20 mouse cellular contexts compared by ENCODE assay signal in genomic region chr16:66276635-66277034, GRCm38 (mm10).
"Had no signal": no experiment of that assay in that cellular context is flagged by ENCODE, and none has a peak within 500 bp of the region (broad histone marks: within the 10 kb centered on the region; RNA-seq: fewer than 3 reads in every experiment).

No protein-coding gene starts in this region.

- H3K27ac ChIP-seq: kidney, postnatal 0 days; left cerebral cortex, adult 2 months; liver, embryonic 14.5 days; lung, embryonic 15.5 days; midbrain, embryonic 12.5 days; neural tube, embryonic 12.5 days; neural tube, embryonic 15.5 days; stomach, postnatal 0 days had no signal

- H3K4me1 ChIP-seq: lung, embryonic 15.5 days; midbrain, embryonic 12.5 days; neural tube, embryonic 12.5 days; neural tube, embryonic 15.5 days had no signal

- H3K9me3 ChIP-seq: lung, embryonic 15.5 days; midbrain, embryonic 12.5 days; neural tube, embryonic 12.5 days; neural tube, embryonic 15.5 days had no signal

- H3K27me3 ChIP-seq: lung, embryonic 15.5 days; midbrain, embryonic 12.5 days; neural tube, embryonic 12.5 days; neural tube, embryonic 15.5 days had no signal

- ATAC-seq: midbrain, embryonic 16.5 days had no signal

- H3K36me3 ChIP-seq: lung, embryonic 15.5 days; midbrain, embryonic 12.5 days; neural tube, embryonic 12.5 days; neural tube, embryonic 15.5 days had no signal

- DNase-seq: kidney, adult 2 months; kidney, postnatal 25 days; layer of hippocampus, postnatal 36 days; lung, adult 18-20 months; lung, postnatal 10 days; lung, postnatal 36 days; right cerebral cortex, adult 18-20 months; right cerebral cortex, postnatal 14 days; right cerebral cortex, postnatal 4 days; thymus, postnatal 36 days had no signal

- H3K4me3 ChIP-seq: left cerebral cortex, adult 2 months; lung, embryonic 15.5 days; midbrain, embryonic 12.5 days; myocyte; neural tube, embryonic 12.5 days; neural tube, embryonic 15.5 days had no signal
